Comparison of ENCODE assay signal across 9 mouse cellular contexts in genomic region chr10:61051993-61052613, GRCm38 (mm10). TPM values are rescaled to one million over a fixed set of nuclear protein-coding genes. Genes with fewer than 3 reads are reported as not detected.
DNase-seq lines count a peak whose midpoint lies in the region; ATAC-seq and TF ChIP-seq lines count a peak whose summit lies in the region.
"Had no signal": no experiment of that assay in that cellular context is flagged by ENCODE, and none has a peak within 500 bp of the region (broad histone marks: within the 10 kb centered on the region; RNA-seq: fewer than 3 reads in every experiment).

No protein-coding gene starts in this region.

- no peak overlapping the region for H3K27ac ChIP-seq in bone marrow, adult 2 months (ENCODE audit: control insufficient read depth, insufficient read depth, low read depth, low read length, poor library complexity)
- no peak overlapping the region for H3K27ac ChIP-seq in embryonic facial prominence, embryonic 13.5 days
- H3K27ac ChIP-seq in layer of hippocampus, adult 2 months: no peak overlapping the region
- H3K27ac ChIP-seq: limb, embryonic 13.5 days had no signal

- no peak overlapping the region for H3K4me3 ChIP-seq in bone marrow, adult 2 months (replicated peaks; ENCODE audit: control insufficient read depth, low read depth, low read length)
- no peak overlapping the region for H3K4me3 ChIP-seq in embryonic facial prominence, embryonic 13.5 days
- H3K4me3 ChIP-seq in layer of hippocampus, adult 2 months: no peak overlapping the region
- H3K4me3 ChIP-seq: limb, embryonic 13.5 days had no signal

- intact Hi-C loops in heart, postnatal 14 days (cut with DNase I): loop anchor here (1.0 to 5.0 kb wide), 4 partner anchors 70 to 290 kb away; no protein-coding TSS in a partner anchor

- ATAC-seq in embryonic facial prominence, embryonic 13.5 days (ENCODE audit: insufficient number of reproducible peaks, insufficient read depth, low FRiP score, low TSS enrichment, low read depth): 0 out of 2 replicates have a peak, but pooled peaks have one; percentile 13
- ATAC-seq in inflammation-experienced regulatory T-cells, adult 6 months: no peak

- no peaks in the 10 kb centered on the region for H3K4me1 ChIP-seq in bone marrow, adult 2 months (ENCODE audit: control insufficient read depth, insufficient read depth, low read length)
- no peaks in the 10 kb centered on the region for H3K4me1 ChIP-seq in embryonic facial prominence, embryonic 13.5 days
- H3K4me1 ChIP-seq: limb, embryonic 13.5 days had no signal

- 56% methylated on average over 14 of the region's 14 CpGs for WGBS in bone marrow, adult 2 months
- 58% methylated on average over 14 of the region's 14 CpGs for WGBS in embryonic facial prominence, embryonic 13.5 days

- H3K9me3 ChIP-seq in embryonic facial prominence, embryonic 13.5 days: 0 out of 2 replicates have a peak, but pooled peaks cover 6% of the 10 kb centered on the region

- 0 out of 2 replicates have a peak, but pooled peaks cover 11% of the 10 kb centered on the region for H3K27me3 ChIP-seq in embryonic facial prominence, embryonic 13.5 days

- TF ChIP-seq CTCF in bone marrow, adult 2 months (IDR thresholded peaks at IDR 0.05; ENCODE audit: control insufficient read depth, insufficient read depth, low read length): peak; percentile 87
- TF ChIP-seq CTCF in layer of hippocampus, adult 2 months (conservative IDR thresholded peaks at IDR 0.05): peak; percentile 99

- H3K4me2 ChIP-seq in embryonic facial prominence, embryonic 13.5 days: no peak overlapping the region
- H3K4me2 ChIP-seq: limb, embryonic 13.5 days had no signal

- H3K9ac ChIP-seq in embryonic facial prominence, embryonic 13.5 days: no peak overlapping the region
- H3K9ac ChIP-seq: limb, embryonic 13.5 days had no signal

- no peaks in the 10 kb centered on the region for H3K36me3 ChIP-seq in embryonic facial prominence, embryonic 13.5 days
- H3K36me3 ChIP-seq: limb, embryonic 13.5 days had no signal

- no peak for TF ChIP-seq POLR2A in bone marrow, adult 2 months (IDR thresholded peaks at IDR 0.05; ENCODE audit: borderline replicate concordance, control insufficient read depth, low read depth, low read length)

- peak; percentile 88 for DNase-seq in MN1 (ENCODE audit: low spot score)
- DNase-seq in heart, postnatal 14 days: peak; percentile 71 to 87
- peak; percentile 53 to 79 for DNase-seq in layer of hippocampus, adult 2 months (ENCODE audit: low spot score in 2 of 2)
- DNase-seq in lung, postnatal 25 days (ENCODE audit: low spot score): peak; percentile 51
- peak; percentile 61 for DNase-seq in retina, postnatal 7 days (ENCODE audit: low read depth, low spot score)

RNA-seq across cellular contexts. Expression of gene Pcbd1, which starts 37.0 kb away (rescaled TPM):
- polyA plus RNA-seq in bone marrow, adult 2 months (2011; ENCODE audit: insufficient read depth, insufficient read length, low replicate concordance, missing spikeins): 3.6 and 5.2 TPM in 2 replicates
- 12.9 and 13.7 TPM in 2 replicates for polyA plus RNA-seq in embryonic facial prominence, embryonic 13.5 days (2015; fragmentation: Nextera tagmentation; extraction: Ambion mirVana)
- total RNA-seq in heart, postnatal 14 days (2021): 1 to 10 TPM; 1.4 to 2.7 TPM
- total RNA-seq in layer of hippocampus, adult 2 months (2021): 10 to 100 TPM; 11.2 to 11.7 TPM
- polyA plus RNA-seq in inflammation-experienced regulatory T-cells, adult 6 months (2017; shearing (Covaris generic)): under 1 TPM in 2 of 3 experiments, not detected in 1; 0.59 to 0.82 TPM
